Mouse (Mus musculus) G1E (cell line): ENCODE measurements around the gene Cdiptos. TPM values are rescaled to one million over a fixed set of nuclear protein-coding genes. Genes with fewer than 3 reads are reported as not detected.

ENCODE experiments used
- ATAC-seq: 2 replicates; pipeline ENCODE4 v1.8.0; 2016; ENCODE audit warnings: mild to moderate bottlenecking; ENCODE audit not compliant: insufficient number of reproducible peaks, poor library complexity, low FRiP score, severe bottlenecking; ENCODE audit errors: extremely low read depth
- DNase-seq: peaks from one replicate; pipeline ENCODE4 v3.0.0; 2012; ENCODE audit warnings: low spot score
- H3K27me3 ChIP-seq: 2 replicates; pipeline ENCODE4 v1.6.1; 2012; ENCODE audit warnings: mild to moderate bottlenecking, low read length, inconsistent platforms; ENCODE audit not compliant: insufficient read depth
- H3K36me3 ChIP-seq: replicated peaks from 2 replicates; pipeline ENCODE3; 2012; ENCODE audit warnings: mild to moderate bottlenecking, inconsistent platforms
- H3K4me1 ChIP-seq: 2 replicates; pipeline ENCODE4 v1.6.1; 2012; ENCODE audit warnings: low read depth, low read length, inconsistent platforms, mixed read lengths; ENCODE audit not compliant: insufficient read depth
- H3K4me3 ChIP-seq: 2 replicates; pipeline ENCODE4 v1.5.1; 2012; ENCODE audit warnings: low read depth, mild to moderate bottlenecking, inconsistent platforms, low read length, moderate library complexity, mixed read lengths
- H3K9me3 ChIP-seq: replicated peaks from 2 replicates; pipeline ENCODE4 v1.6.1; 2012; ENCODE audit warnings: inconsistent platforms
- CTCF ChIP-seq: IDR thresholded peaks from 2 replicates; pipeline ENCODE4 v1.5.1; 2012; ENCODE audit warnings: low read depth, low read length, inconsistent platforms, mixed read lengths
- GATA1 ChIP-seq: IDR thresholded peaks from 2 replicates; pipeline ENCODE4 v1.6.1; 2012; ENCODE audit warnings: borderline replicate concordance, low read length, inconsistent platforms, mixed read lengths
- GATA2 ChIP-seq: IDR thresholded peaks from 2 replicates; pipeline ENCODE4 v1.6.1; 2012; ENCODE audit warnings: low read depth, low read length, inconsistent platforms, borderline replicate concordance
- POLR2AphosphoS5 ChIP-seq: IDR thresholded peaks from 2 replicates; pipeline ENCODE4 v1.6.1; 2012; ENCODE audit warnings: low read depth, low read length, inconsistent platforms; ENCODE audit not compliant: insufficient replicate concordance
- TAL1 ChIP-seq: conservative IDR thresholded peaks from 2 replicates; pipeline ENCODE4 v1.6.1; 2012; ENCODE audit warnings: low read depth, low read length, inconsistent platforms, mixed read lengths
- polyA plus RNA-seq: library from polyadenylated mRNA; stranded (reverse); fragments of >175 nt; gene quantifications from 2 replicates; pipeline ENCODE4 v1.2.3, GENCODE M21; 2012
- total RNA-seq, 2 experiments: library from RNA; stranded (forward) in 1 of 2; stranded (reverse) in 1 of 2; fragments of 200-1000 nt in 1 of 2; fragments of >200 nt in 1 of 2; fragmentation: Nextera tagmentation in 1 of 2; gene quantifications; 2 replicates each; pipeline ENCODE4 v1.2.3; 2014 to 2017

Gene Cdiptos
- total and polyA plus RNA-seq, 3 experiments = 0.18 to 2.0 (median 0.55) TPM

DNA sequence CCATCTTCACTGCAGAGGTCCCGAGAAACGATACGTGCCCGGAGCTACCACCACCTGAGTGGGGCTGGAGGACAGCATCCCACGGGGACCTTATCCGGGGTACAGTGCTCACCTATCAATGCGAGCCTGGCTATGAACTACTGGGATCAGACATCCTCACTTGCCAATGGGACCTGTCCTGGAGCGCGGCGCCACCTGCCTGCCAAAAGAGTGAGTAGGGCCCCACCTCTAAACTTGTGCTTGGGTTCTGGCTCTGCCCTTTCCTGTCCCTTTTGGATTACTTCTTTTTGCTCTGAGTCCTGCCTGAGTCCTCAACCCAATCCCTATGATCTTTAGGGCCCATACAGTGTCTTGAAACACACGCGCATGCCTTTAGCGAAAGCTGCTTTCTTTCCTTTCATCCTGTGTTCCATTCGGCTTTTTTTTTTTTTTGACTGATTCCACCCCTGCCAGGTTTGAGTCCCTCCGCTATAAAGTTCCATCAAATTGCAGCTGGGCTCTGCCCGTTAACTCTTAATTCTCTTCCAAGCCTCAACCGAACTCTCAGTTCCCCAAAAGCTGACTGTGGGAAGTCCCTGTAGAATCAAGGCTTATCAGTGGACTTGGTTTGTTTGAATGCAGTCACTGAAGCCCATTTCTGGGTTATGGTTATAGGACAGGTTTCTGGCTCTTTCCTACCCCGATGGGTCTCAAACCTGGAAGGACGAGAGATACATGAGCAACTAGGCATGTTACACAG is 12.2 kb downstream of the Cdiptos start:
- ATAC-seq (no peak), DNase-seq (peak; percentile 63)
- no peaks in the 10 kb centered on the region for H3K36me3 ChIP-seq
- TF ChIP-seq GATA2 = no peak
- TF ChIP-seq CTCF = no peak
- TF ChIP-seq TAL1 = no peak
- TF ChIP-seq GATA1 = no peak
- TF ChIP-seq POLR2AphosphoS5 = no peak
- no peak overlapping the region for H3K4me3 ChIP-seq
- H3K9me3 ChIP-seq = no peaks in the 10 kb centered on the region
- H3K4me1 ChIP-seq = peaks cover 7% of the 10 kb centered on the region
- peaks cover 14% of the 10 kb centered on the region; the same call in 1 of the 2 replicates for H3K27me3 ChIP-seq

DNA sequence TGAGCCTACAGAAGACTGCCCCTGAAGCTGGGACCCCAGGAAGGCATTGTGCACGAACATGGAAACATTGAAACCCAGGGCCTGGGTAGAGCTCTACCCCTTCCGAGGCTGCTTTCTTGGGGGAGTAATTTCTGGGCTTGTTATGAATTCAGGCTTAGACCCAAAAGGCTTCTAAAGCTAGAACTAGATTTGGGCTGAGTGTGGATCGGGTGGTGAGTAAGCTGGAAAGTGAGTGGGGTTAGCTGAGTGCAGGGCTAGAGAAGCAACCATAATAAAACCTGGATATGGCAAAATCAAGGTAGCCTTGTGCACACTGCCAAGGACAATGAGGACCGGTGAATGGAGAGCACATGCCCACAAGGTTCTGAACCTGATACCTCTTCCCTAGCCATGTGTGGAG is 13.9 kb downstream of the Cdiptos start:
- Histone ChIP-seq H3K4me3 (no peak overlapping the region), H3K36me3 (no peaks in the 10 kb centered on the region), H3K4me1 (peaks cover 7% of the 10 kb centered on the region), H3K9me3 (no peaks in the 10 kb centered on the region), H3K27me3 (peaks cover 18% of the 10 kb centered on the region; the same call in 1 of the 2 replicates)
- DNase-seq = no peak
- TF ChIP-seq CTCF (no peak), GATA1 (no peak), POLR2AphosphoS5 (no peak), GATA2 (no peak), TAL1 (no peak)
- ATAC-seq = no peak

DNA sequence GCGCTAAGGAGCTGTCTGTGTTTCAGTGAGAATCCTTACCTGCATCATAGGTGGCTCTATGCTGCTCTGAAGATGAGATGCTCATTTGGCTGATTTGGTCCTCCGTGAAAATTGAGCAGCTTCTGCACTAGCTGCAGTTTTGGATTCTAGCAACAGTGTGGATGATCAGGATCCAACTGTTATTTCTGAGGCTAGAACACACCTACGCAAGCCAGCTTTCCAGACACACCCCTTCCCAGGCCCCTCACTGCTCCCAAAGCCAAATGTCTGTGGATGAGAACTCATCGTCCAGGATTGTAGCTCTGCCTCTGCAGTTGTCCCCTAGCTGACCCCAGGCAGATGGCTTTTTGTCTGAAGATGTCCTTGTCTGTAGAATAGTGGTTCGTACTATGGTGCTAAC is 14.8 kb downstream of the Cdiptos start:
- ATAC-seq (no peak), DNase-seq (no peak)
- H3K4me1 ChIP-seq = peaks cover 7% of the 10 kb centered on the region
- TF ChIP-seq GATA2 (no peak), TAL1 (no peak), GATA1 (no peak), POLR2AphosphoS5 (no peak), CTCF (no peak)
- H3K4me3 ChIP-seq = no peak overlapping the region
- H3K27me3 ChIP-seq = peaks cover 13% of the 10 kb centered on the region; the same call in 1 of the 2 replicates
- H3K9me3 ChIP-seq = no peaks in the 10 kb centered on the region
- H3K36me3 ChIP-seq = no peaks in the 10 kb centered on the region

DNA sequence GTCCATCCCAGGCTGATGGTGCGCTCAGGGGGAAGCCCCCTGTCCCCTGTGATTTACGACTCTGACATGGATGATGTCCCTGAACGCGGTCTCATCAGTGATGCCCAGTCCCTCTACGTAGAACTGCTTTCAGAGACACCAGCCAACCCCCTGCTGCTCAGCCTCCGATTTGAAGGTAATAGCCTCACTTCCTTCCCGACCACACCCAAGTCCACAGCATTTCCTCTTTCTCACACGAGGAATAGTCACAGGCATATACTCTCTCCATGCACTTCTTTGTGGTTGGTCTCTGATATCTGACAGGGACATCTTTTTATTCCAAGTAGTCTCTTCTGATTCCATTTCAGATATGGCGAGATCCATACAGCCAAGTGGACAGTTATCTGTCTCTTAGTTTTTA is 16.1 kb downstream of the Cdiptos start:
- TF ChIP-seq GATA2 (no peak), TAL1 (no peak), GATA1 (no peak), POLR2AphosphoS5 (no peak), CTCF (no peak)
- Histone ChIP-seq H3K4me1 (peaks cover 7% of the 10 kb centered on the region), H3K9me3 (no peaks in the 10 kb centered on the region)

DNA sequence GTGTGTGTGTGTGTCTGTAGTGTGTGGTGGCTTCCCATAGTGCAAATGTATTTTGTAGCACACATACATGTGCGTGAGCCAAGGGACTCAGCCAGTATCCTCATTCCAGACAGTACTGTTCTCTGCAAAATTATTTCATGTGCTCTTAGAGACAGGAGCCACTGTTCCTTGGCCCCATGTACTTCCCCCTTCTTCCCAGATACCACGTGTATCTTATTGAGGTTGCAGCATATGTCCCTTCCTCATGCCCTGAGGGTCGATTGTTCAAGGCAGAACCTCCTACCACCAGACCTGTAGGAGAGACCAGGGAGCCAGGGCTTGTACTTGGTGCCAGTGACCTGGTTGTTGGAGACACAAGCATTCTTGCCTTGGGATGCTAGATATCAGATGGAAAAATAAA is 20.8 kb downstream of the Cdiptos start:
- Histone ChIP-seq H3K27me3 (peaks cover 28% of the 10 kb centered on the region), H3K4me3 (no peak overlapping the region), H3K4me1 (peaks cover 10% of the 10 kb centered on the region), H3K9me3 (no peaks in the 10 kb centered on the region), H3K36me3 (no peaks in the 10 kb centered on the region)
- DNase-seq (no peak), ATAC-seq (no peak)
- TF ChIP-seq POLR2AphosphoS5 = no peak
- TF ChIP-seq TAL1 = no peak
- TF ChIP-seq GATA1 = no peak
- TF ChIP-seq CTCF = no peak
- no peak for TF ChIP-seq GATA2

More for the DNA sequence above, 16.1 kb downstream of the Cdiptos start:
- DNase-seq (no peak), ATAC-seq (no peak)
- peaks cover 10% of the 10 kb centered on the region for H3K27me3 ChIP-seq
- no peaks in the 10 kb centered on the region for H3K36me3 ChIP-seq
- H3K4me3 ChIP-seq = no peak overlapping the region

DNA sequence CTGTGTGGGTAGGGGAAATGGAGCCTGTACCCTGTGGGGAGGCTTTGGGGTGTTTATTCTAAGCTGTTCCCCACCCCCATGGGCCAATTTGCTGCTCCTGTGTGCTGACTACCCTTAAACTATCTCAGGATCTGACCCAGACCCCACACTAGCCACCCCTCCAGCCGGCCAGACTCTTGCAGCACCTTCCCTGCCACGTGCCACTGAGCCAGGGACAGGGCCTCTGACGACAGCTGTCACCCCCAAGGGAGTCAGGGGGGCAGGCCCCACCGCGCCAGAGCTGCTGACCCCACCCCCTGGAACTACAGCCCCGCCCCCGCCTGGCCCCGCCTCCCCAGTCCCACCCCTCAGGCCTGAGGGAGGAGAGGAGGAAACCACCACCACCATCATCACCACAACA is 23.3 kb downstream of the Cdiptos start:
- Histone ChIP-seq H3K36me3 (peaks cover 9% of the 10 kb centered on the region), H3K9me3 (no peaks in the 10 kb centered on the region), H3K4me1 (peaks cover 12% of the 10 kb centered on the region), H3K27me3 (peaks cover 23% of the 10 kb centered on the region), H3K4me3 (no peak overlapping the region)
- DNase-seq (no peak), ATAC-seq (no peak)
- TF ChIP-seq GATA1 = no peak
- no peak for TF ChIP-seq GATA2
- no peak for TF ChIP-seq CTCF
- no peak for TF ChIP-seq POLR2AphosphoS5
- no peak for TF ChIP-seq TAL1

DNA sequence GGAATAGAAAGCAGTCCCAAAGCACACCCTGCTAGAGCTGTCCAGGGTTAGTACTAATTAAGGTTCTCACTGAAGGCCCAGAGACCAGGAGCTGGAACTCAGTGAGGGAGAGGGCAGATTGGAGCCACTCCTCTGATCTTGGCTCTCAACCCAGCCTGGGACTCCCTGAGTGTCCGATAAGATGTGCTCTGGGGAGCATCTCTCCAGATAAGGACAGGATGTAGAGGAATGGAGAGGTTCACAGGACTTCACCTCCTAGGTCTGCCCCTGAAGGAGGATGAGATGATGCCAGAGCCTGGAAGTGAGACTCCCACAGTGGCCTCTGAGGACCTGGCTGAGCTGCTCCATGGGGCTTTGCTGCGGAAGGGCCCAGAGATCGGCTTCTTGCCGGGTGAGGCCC is 24.2 kb downstream of the Cdiptos start:
- ATAC-seq (no peak), DNase-seq (no peak)
- H3K36me3 ChIP-seq = peaks cover 18% of the 10 kb centered on the region
- TF ChIP-seq POLR2AphosphoS5 (no peak), GATA1 (no peak), GATA2 (no peak), CTCF (no peak), TAL1 (no peak)
- H3K4me1 ChIP-seq = peaks cover 12% of the 10 kb centered on the region
- H3K4me3 ChIP-seq = no peak overlapping the region
- no peaks in the 10 kb centered on the region for H3K9me3 ChIP-seq
- peaks cover 23% of the 10 kb centered on the region for H3K27me3 ChIP-seq
